30 mouse cellular contexts compared by ENCODE assay signal in the genomic region with DNA sequence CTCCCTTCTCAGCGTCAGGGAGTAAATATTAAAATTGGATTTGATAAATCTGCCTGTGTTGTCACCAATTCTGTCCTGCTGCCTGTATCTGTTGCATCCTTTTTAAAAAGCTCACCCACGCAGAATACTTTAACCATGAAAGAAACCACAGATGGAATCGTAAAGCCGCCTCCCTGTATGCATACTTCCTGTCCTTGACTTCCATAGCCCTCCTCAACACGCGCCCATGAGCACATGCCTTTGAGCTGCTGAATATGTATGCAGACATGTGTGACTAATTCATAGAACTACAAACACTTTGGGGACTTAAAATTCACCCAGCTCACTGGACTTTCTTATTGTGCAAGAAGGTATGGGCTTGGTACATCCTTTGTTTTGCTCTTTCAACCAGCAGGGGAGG.
DNase-seq lines count a peak whose midpoint lies in the region; ATAC-seq lines count a peak whose summit lies in the region.
"Had no signal": no experiment of that assay in that cellular context is flagged by ENCODE, and none has a peak within 500 bp of the region (broad histone marks: within the 10 kb centered on the region; RNA-seq: fewer than 3 reads in every experiment).

No protein-coding gene starts in this region.

- ATAC-seq in hindbrain, embryonic 11.5 days (ENCODE audit: low FRiP score): peak; percentile 53; the same call in 1 of the 2 replicates
- ATAC-seq in midbrain, embryonic 14.5 days (ENCODE audit: low FRiP score, low TSS enrichment): no peak; the same call in 1 of the 2 replicates
- ATAC-seq in neural tube, embryonic 15.5 days (ENCODE audit: low FRiP score): no peak
- ATAC-seq: activated CD4-positive, CD25-positive, alpha-beta regulatory T cell, adult 4 months; CD4-positive, CD25-positive, alpha-beta regulatory T cell, adult 4 months; intestine, postnatal 0 days had no signal

- H3K4me2 ChIP-seq in hindbrain, embryonic 11.5 days (replicated peaks; ENCODE audit: low read depth, low read length): no peak overlapping the region
- no peak overlapping the region for H3K4me2 ChIP-seq in midbrain, embryonic 14.5 days (ENCODE audit: low read length)
- H3K4me2 ChIP-seq in neural tube, embryonic 15.5 days: no peak overlapping the region
- H3K4me2 ChIP-seq: forebrain, embryonic 12.5 days; heart, embryonic 15.5 days; hindbrain, embryonic 13.5 days; neural tube, embryonic 12.5 days had no signal

- no peak overlapping the region for H3K27ac ChIP-seq in hindbrain, embryonic 11.5 days (ENCODE audit: low read depth, low read length)
- no peak overlapping the region for H3K27ac ChIP-seq in hindbrain, embryonic 10.5 days
- H3K27ac ChIP-seq in midbrain, embryonic 14.5 days (replicated peaks; ENCODE audit: low read depth, low read length): no peak overlapping the region
- no peak overlapping the region for H3K27ac ChIP-seq in neural tube, embryonic 15.5 days (replicated peaks)
- H3K27ac ChIP-seq: forebrain, embryonic 12.5 days; heart, embryonic 10.5 days; heart, embryonic 15.5 days; hindbrain, embryonic 13.5 days; liver, embryonic 14.5 days; macrophage; neural tube, embryonic 12.5 days had no signal

- H3K9me3 ChIP-seq in hindbrain, embryonic 11.5 days (ENCODE audit: control insufficient read depth, low read length): no peaks in the 10 kb centered on the region
- no peaks in the 10 kb centered on the region for H3K9me3 ChIP-seq in hindbrain, embryonic 10.5 days
- H3K9me3 ChIP-seq in midbrain, embryonic 14.5 days (ENCODE audit: control insufficient read depth, low read length): no peaks in the 10 kb centered on the region
- no peaks in the 10 kb centered on the region for H3K9me3 ChIP-seq in neural tube, embryonic 15.5 days (replicated peaks)
- H3K9me3 ChIP-seq: forebrain, embryonic 12.5 days; heart, embryonic 10.5 days; heart, embryonic 15.5 days; hindbrain, embryonic 13.5 days; neural tube, embryonic 12.5 days had no signal

- no peaks in the 10 kb centered on the region for H3K4me1 ChIP-seq in hindbrain, embryonic 11.5 days (replicated peaks; ENCODE audit: control insufficient read depth, insufficient read depth, low read length)
- H3K4me1 ChIP-seq in hindbrain, embryonic 10.5 days (replicated peaks): 0 out of 2 replicates have a peak, but pooled peaks cover 13% of the 10 kb centered on the region
- peaks cover 10% of the 10 kb centered on the region; the same call in 1 of the 2 replicates for H3K4me1 ChIP-seq in midbrain, embryonic 14.5 days (ENCODE audit: control insufficient read depth, insufficient read depth, low read length)
- H3K4me1 ChIP-seq in neural tube, embryonic 15.5 days: peaks cover 4% of the 10 kb centered on the region; the same call in 1 of the 2 replicates
- H3K4me1 ChIP-seq: heart, embryonic 10.5 days; neural tube, embryonic 12.5 days had no signal

- no peaks in the 10 kb centered on the region for H3K27me3 ChIP-seq in hindbrain, embryonic 11.5 days (ENCODE audit: control insufficient read depth, insufficient read depth, low read length)
- no peaks in the 10 kb centered on the region for H3K27me3 ChIP-seq in hindbrain, embryonic 10.5 days (ENCODE audit: insufficient read depth, poor library complexity, severe bottlenecking)
- H3K27me3 ChIP-seq in midbrain, embryonic 14.5 days (ENCODE audit: control insufficient read depth, insufficient read depth, low read length): no peaks in the 10 kb centered on the region
- H3K27me3 ChIP-seq in neural tube, embryonic 15.5 days (replicated peaks): no peaks in the 10 kb centered on the region; the same call in 1 of the 2 replicates
- H3K27me3 ChIP-seq: forebrain, embryonic 12.5 days; heart, embryonic 15.5 days; neural tube, embryonic 12.5 days had no signal

- H3K36me3 ChIP-seq in hindbrain, embryonic 11.5 days (ENCODE audit: control insufficient read depth, insufficient read depth, low read length): no peaks in the 10 kb centered on the region
- no peaks in the 10 kb centered on the region for H3K36me3 ChIP-seq in hindbrain, embryonic 10.5 days
- no peaks in the 10 kb centered on the region for H3K36me3 ChIP-seq in midbrain, embryonic 14.5 days (ENCODE audit: control insufficient read depth, insufficient read depth, low read length)
- no peaks in the 10 kb centered on the region for H3K36me3 ChIP-seq in neural tube, embryonic 15.5 days
- H3K36me3 ChIP-seq: forebrain, embryonic 12.5 days; heart, embryonic 10.5 days; heart, embryonic 15.5 days; hindbrain, embryonic 13.5 days; neural tube, embryonic 12.5 days had no signal

- 52% methylated on average over 6 of the region's 6 CpGs for WGBS in hindbrain, embryonic 11.5 days
- 63% methylated on average over 6 of the region's 6 CpGs for WGBS in hindbrain, embryonic 10.5 days
- 28% methylated on average over 6 of the region's 6 CpGs for WGBS in midbrain, embryonic 14.5 days
- 42% methylated on average over 6 of the region's 6 CpGs for WGBS in neural tube, embryonic 15.5 days

- no peak for DNase-seq in hindbrain, embryonic 11.5 days (ENCODE audit: low spot score)
- DNase-seq in hindbrain, embryonic 10.5 days (ENCODE audit: low spot score): no peak
- DNase-seq in thymus, postnatal 0 days (ENCODE audit: low spot score): peak; percentile 4
- DNase-seq in thymus, postnatal 36 days: no peak
- DNase-seq in midbrain, embryonic 14.5 days: peak; percentile 42
- no peak for DNase-seq in adrenal gland, postnatal 25 days
- DNase-seq: adrenal gland, adult 8-10 months; cerebellum, adult 11-12 months; cerebellum, postnatal 14 days; gastrocnemius, postnatal 25 days; heart, adult 11 months; kidney, adult 9 months; kidney, postnatal 10 days; liver; lung, adult 2 months; lung, postnatal 10 days; thymus, postnatal 14 days had no signal

- H3K9ac ChIP-seq in hindbrain, embryonic 11.5 days (ENCODE audit: low read depth, low read length): no peak overlapping the region
- no peak overlapping the region for H3K9ac ChIP-seq in midbrain, embryonic 14.5 days (replicated peaks; ENCODE audit: low read length)
- H3K9ac ChIP-seq in neural tube, embryonic 15.5 days (replicated peaks): no peak overlapping the region
- H3K9ac ChIP-seq: forebrain, embryonic 12.5 days; heart, embryonic 15.5 days; hindbrain, embryonic 13.5 days; liver, embryonic 14.5 days; neural tube, embryonic 12.5 days had no signal

- H3K4me3 ChIP-seq in hindbrain, embryonic 11.5 days (ENCODE audit: low read depth, low read length): no peak overlapping the region
- no peak overlapping the region for H3K4me3 ChIP-seq in hindbrain, embryonic 10.5 days
- no peak overlapping the region for H3K4me3 ChIP-seq in midbrain, embryonic 14.5 days (replicated peaks; ENCODE audit: low read depth, low read length)
- no peak overlapping the region for H3K4me3 ChIP-seq in neural tube, embryonic 15.5 days (replicated peaks)
- H3K4me3 ChIP-seq: erythroblast, embryonic 14.5 days; forebrain, embryonic 12.5 days; heart, embryonic 10.5 days; heart, embryonic 15.5 days; hindbrain, embryonic 13.5 days; myocyte; neural tube, embryonic 12.5 days had no signal

Comparison
In these comparisons a context has a peak if more than half of its experiments do, and no peak if none do; other contexts are left out.
1. DNase-seq: peak in thymus, postnatal 0 days (single experiment) and midbrain, embryonic 14.5 days (single experiment); none in hindbrain, embryonic 11.5 days (single experiment), hindbrain, embryonic 10.5 days (single experiment), thymus, postnatal 36 days (0 of 2) and adrenal gland, postnatal 25 days (single experiment).